ENCODE assay signal across 23 mouse cellular contexts in the genomic region with DNA sequence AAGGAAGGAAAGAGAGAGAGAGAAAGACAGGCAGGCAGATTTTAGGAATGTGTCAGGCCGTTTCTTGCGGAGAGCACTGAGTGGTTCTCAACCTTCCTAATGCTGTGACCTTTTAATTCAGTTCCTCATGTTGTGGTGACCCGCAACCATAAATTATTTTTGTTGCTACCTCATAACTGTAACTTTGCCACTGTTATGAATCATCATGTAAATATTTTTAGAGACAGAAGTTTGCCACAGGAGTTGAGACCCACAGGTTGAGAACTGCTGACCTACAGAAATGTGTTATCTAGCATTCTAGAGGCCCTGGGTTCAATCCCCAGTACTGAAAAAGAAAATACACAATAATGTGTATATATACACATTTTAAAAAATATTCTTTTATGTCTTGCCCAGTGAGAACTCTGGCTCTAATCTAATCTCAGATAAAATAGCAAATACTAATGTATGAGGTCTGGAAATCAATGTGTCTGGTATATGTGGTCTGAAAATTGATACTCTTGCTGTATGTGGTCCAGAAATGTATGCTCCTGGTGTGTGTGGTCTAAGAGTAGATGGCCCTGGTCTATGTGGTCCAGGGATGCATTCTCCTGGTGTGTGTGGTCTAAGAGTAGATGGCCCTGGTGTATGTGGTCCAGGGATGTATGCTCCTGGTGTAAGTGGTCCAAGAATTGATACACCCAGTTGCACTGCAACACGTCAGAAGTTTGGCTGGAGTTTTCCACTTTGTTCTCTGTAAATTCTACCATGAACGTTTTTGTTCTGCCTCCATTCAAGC. TPM values are rescaled to one million over a fixed set of nuclear protein-coding genes. Genes with fewer than 3 reads are reported as not detected.
DNase-seq lines count a peak whose midpoint lies in the region; ATAC-seq lines count a peak whose summit lies in the region.
"Had no signal": no experiment of that assay in that cellular context is flagged by ENCODE, and none has a peak within 500 bp of the region (broad histone marks: within the 10 kb centered on the region; RNA-seq: fewer than 3 reads in every experiment).

No protein-coding gene starts in this region.

- H3K4me2 ChIP-seq in embryonic facial prominence, embryonic 15.5 days (replicated peaks) = no peak overlapping the region
- H3K4me2 ChIP-seq: embryonic facial prominence, embryonic 13.5 days; forebrain, embryonic 12.5 days had no signal

- no peaks in the 10 kb centered on the region for H3K36me3 ChIP-seq in embryonic facial prominence, embryonic 15.5 days
- H3K36me3 ChIP-seq: embryonic facial prominence, embryonic 13.5 days; forebrain, embryonic 10.5 days; forebrain, embryonic 12.5 days had no signal

- H3K27me3 ChIP-seq in embryonic facial prominence, embryonic 15.5 days = no peaks in the 10 kb centered on the region
- H3K27me3 ChIP-seq: forebrain, embryonic 12.5 days had no signal

- H3K9ac ChIP-seq in embryonic facial prominence, embryonic 15.5 days = no peak overlapping the region
- H3K9ac ChIP-seq: embryonic facial prominence, embryonic 13.5 days; forebrain, embryonic 12.5 days had no signal

- H3K4me1 ChIP-seq in embryonic facial prominence, embryonic 15.5 days = no peaks in the 10 kb centered on the region
- H3K4me1 ChIP-seq: embryonic facial prominence, embryonic 13.5 days; forebrain, embryonic 10.5 days; forebrain, embryonic 12.5 days had no signal

- H3K9me3 ChIP-seq in embryonic facial prominence, embryonic 15.5 days (replicated peaks) = no peaks in the 10 kb centered on the region
- H3K9me3 ChIP-seq: embryonic facial prominence, embryonic 13.5 days; forebrain, embryonic 10.5 days; forebrain, embryonic 12.5 days had no signal

- no peak overlapping the region for H3K4me3 ChIP-seq in embryonic facial prominence, embryonic 15.5 days (replicated peaks)
- H3K4me3 ChIP-seq: embryonic facial prominence, embryonic 13.5 days; erythroblast, embryonic 14.5 days; forebrain, embryonic 10.5 days; forebrain, embryonic 12.5 days had no signal

- WGBS in embryonic facial prominence, embryonic 15.5 days = 71% methylated on average over 5 of the region's 5 CpGs

- peak; percentile 65; the same call in 1 of the 2 replicates for ATAC-seq in embryonic facial prominence, embryonic 15.5 days (ENCODE audit: insufficient number of reproducible peaks, low FRiP score, low TSS enrichment, low read depth)
- ATAC-seq: forebrain, embryonic 14.5 days; forebrain, embryonic 16.5 days had no signal

- H3K27ac ChIP-seq in embryonic facial prominence, embryonic 15.5 days (replicated peaks) = no peak overlapping the region
- H3K27ac ChIP-seq: embryonic facial prominence, embryonic 13.5 days; forebrain, embryonic 10.5 days; forebrain, embryonic 12.5 days had no signal

- DNase-seq in adrenal gland, adult 2 months = peak; percentile 10
- no peak for DNase-seq in adrenal gland, postnatal 25 days
- DNase-seq in 3T3-L1 (ENCODE audit: low read depth, low spot score) (peak; percentile 49), A20 (ENCODE audit: low read depth, low spot score) (peak; percentile 10)
- no peak for DNase-seq in lung, adult 18-20 months
- DNase-seq in frontal cortex, postnatal 14 days (ENCODE audit: low spot score in 2 of 2) = no peak
- DNase-seq: adrenal gland, adult 8-10 months; adrenal gland, postnatal 14 days; cerebellum, adult 11 months; cerebellum, adult 18-20 months; cerebellum, adult 8-10 months; cerebellum, adult 9-11 months; cerebellum, postnatal 14 days; cerebellum, postnatal 36 days had no signal

RNA-seq across cellular contexts. Expression of a gene that starts 20.0 kb away (rescaled TPM):
- total RNA-seq in adrenal gland, adult 2 months (2021) = 10 to 100 TPM in 1 of 2 experiments, 1 to 10 TPM in 1; 7.9 to 14.5 TPM
- 39.9 and 40.1 TPM in 2 replicates for polyA plus RNA-seq in adrenal gland, adult 2 months (2012; rRNA removed)
- 9.5 and 16.5 TPM in 2 replicates for total RNA-seq in adrenal gland, postnatal 25 days (2021)
- 0.96 and 1.0 TPM in 2 replicates for polyA plus RNA-seq in embryonic facial prominence, embryonic 15.5 days (2015; fragmentation: Nextera tagmentation; extraction: Ambion mirVana)
- total RNA-seq: MEL had no signal
- polyA plus RNA-seq: C2C12 had no signal

Comparison
In these comparisons a context has a peak if more than half of its experiments do, and no peak if none do; other contexts are left out.
1. DNase-seq: peak in adrenal gland, adult 2 months (single experiment), 3T3-L1 (single experiment) and A20 (single experiment); none in adrenal gland, postnatal 25 days (single experiment), lung, adult 18-20 months (0 of 2) and frontal cortex, postnatal 14 days (0 of 2).